Mouse (Mus musculus) kidney, adult 2 months (tissue): ENCODE data around the gene Nit2.

Experiments used
- CTCF ChIP-seq: fragments of 200-500 bp; conservative IDR thresholded peaks from 2 replicates; pipeline ENCODE4 v1.5.1; 2011; ENCODE audit warnings: low read depth, mild to moderate bottlenecking, control low read depth, low read length, moderate library complexity, mixed read lengths; ENCODE audit not compliant: insufficient read depth, insufficient read length
- POLR2A ChIP-seq: fragments of 200-500 bp; IDR thresholded peaks from one replicate; pipeline ENCODE4 v1.6.1; 2011; ENCODE audit warnings: low read depth, low read length, control low read depth

DNA sequence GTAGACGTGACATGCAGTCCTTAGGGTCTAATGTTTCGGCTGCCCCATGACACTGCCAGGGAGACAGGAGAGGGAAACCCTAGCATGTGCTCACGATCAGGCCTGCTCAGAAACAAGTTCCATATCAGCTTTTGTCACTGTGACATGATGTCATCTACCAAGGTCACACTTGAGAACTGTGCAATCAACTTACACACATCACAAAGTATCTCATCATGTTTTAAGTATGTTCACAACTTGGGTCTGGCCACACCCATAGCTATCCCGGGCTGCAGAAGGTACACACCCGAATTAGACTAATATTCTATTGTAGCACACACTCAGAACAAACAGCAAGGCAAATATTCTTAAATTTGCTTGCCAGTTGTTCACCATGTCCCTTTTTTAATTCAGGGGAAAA, 14.9 kb upstream of the Nit2 start:
- TF ChIP-seq CTCF (no peak), POLR2A (no peak)
